Comparison of ENCODE assay signal across 8 mouse cellular contexts in the genomic region with DNA sequence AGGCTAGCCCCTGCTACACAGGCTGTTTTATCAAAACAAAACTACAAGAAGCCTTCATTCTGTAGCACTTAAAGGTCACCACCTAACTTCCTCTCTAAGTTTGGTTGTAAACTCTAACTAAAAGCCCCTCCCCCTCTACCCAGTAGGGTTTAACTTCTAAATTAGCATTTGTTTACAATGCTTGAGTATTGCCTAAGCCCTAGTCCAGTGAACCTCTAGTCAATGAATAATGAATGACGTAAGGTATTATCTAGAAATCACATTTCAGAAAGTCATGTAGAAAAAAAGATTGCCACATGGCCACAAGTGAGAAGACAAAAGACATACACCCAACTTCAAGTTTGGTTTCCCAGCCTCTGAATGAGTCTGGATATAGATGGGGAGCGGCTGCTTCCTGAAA. TPM values are rescaled to one million over a fixed set of nuclear protein-coding genes. Genes with fewer than 3 reads are reported as not detected.
DNase-seq lines count a peak whose midpoint lies in the region; ATAC-seq and TF ChIP-seq lines count a peak whose summit lies in the region.

No protein-coding gene starts in this region.

- H3K27ac ChIP-seq in ES-Bruce4 (ENCODE audit: insufficient read depth, low read length) = peak overlapping the region; percentile 91
- H3K27ac ChIP-seq in forebrain, embryonic 15.5 days (replicated peaks) = no peak overlapping the region
- peak overlapping the region; percentile 65 for H3K27ac ChIP-seq in liver, embryonic 11.5 days (ENCODE audit: low read depth, low read length)
- peak overlapping the region; percentile 21; the same call in 1 of the 2 replicates for H3K27ac ChIP-seq in stomach, embryonic 14.5 days (ENCODE audit: low read length)

- peaks cover 2% of the 10 kb centered on the region for H3K4me1 ChIP-seq in ES-Bruce4 (ENCODE audit: control insufficient read depth, insufficient read depth, low read length)
- peaks cover 17% of the 10 kb centered on the region for H3K4me1 ChIP-seq in forebrain, embryonic 15.5 days
- peaks cover 13% of the 10 kb centered on the region for H3K4me1 ChIP-seq in liver, embryonic 11.5 days (replicated peaks; ENCODE audit: control insufficient read depth, insufficient read depth, low read length)
- peaks cover 8% of the 10 kb centered on the region for H3K4me1 ChIP-seq in stomach, embryonic 14.5 days (ENCODE audit: control insufficient read depth, insufficient read depth, low read length)

- no peak for TF ChIP-seq EP300 in ES-Bruce4 (IDR thresholded peaks at IDR 0.05; ENCODE audit: insufficient read depth, low read depth, low read length)

- TF ChIP-seq CTCF in ES-Bruce4 (IDR thresholded peaks at IDR 0.05; ENCODE audit: low read depth, low read length) = no peak

- no peak for TF ChIP-seq POLR2A in ES-Bruce4 (IDR thresholded peaks at IDR 0.05; ENCODE audit: insufficient read depth, low read length)

- peaks cover 3% of the 10 kb centered on the region; the same call in 1 of the 2 replicates for H3K9me3 ChIP-seq in ES-Bruce4 (replicated peaks; ENCODE audit: control insufficient read depth, insufficient read depth, low read length, poor library complexity, severe bottlenecking)
- no peaks in the 10 kb centered on the region for H3K9me3 ChIP-seq in forebrain, embryonic 15.5 days
- H3K9me3 ChIP-seq in liver, embryonic 11.5 days (ENCODE audit: control insufficient read depth, low read length) = no peaks in the 10 kb centered on the region
- no peaks in the 10 kb centered on the region for H3K9me3 ChIP-seq in stomach, embryonic 14.5 days (ENCODE audit: control insufficient read depth, low read depth, low read length)

- ATAC-seq in forebrain, embryonic 15.5 days (replicated peaks) = no peak
- ATAC-seq in liver, embryonic 11.5 days (replicated peaks; ENCODE audit: low FRiP score) = no peak
- no peak for ATAC-seq in stomach, embryonic 14.5 days (ENCODE audit: insufficient number of reproducible peaks, insufficient read depth, low FRiP score, low read depth)

- H3K9ac ChIP-seq in ES-Bruce4 (ENCODE audit: low read depth, poor library complexity, severe bottlenecking) = peak overlapping the region; percentile 88
- H3K9ac ChIP-seq in forebrain, embryonic 15.5 days (replicated peaks) = no peak overlapping the region
- peak overlapping the region; percentile 85; the same call in 1 of the 2 replicates for H3K9ac ChIP-seq in liver, embryonic 11.5 days (ENCODE audit: low read depth, low read length)
- peak overlapping the region; percentile 75; the same call in 1 of the 2 replicates for H3K9ac ChIP-seq in stomach, embryonic 14.5 days (replicated peaks; ENCODE audit: low read depth, low read length)

- peak overlapping the region; percentile 87 for H3K4me3 ChIP-seq in ES-Bruce4 (ENCODE audit: low read depth, low read length)
- H3K4me3 ChIP-seq in forebrain, embryonic 15.5 days = peak overlapping the region; percentile 57
- H3K4me3 ChIP-seq in liver, embryonic 11.5 days (ENCODE audit: low read depth, low read length) = peak overlapping the region; percentile 83
- H3K4me3 ChIP-seq in stomach, embryonic 14.5 days (ENCODE audit: low read depth, low read length) = peak overlapping the region; percentile 79

- H3K4me2 ChIP-seq in forebrain, embryonic 15.5 days (replicated peaks) = peak overlapping the region; percentile 91
- H3K4me2 ChIP-seq in liver, embryonic 11.5 days = peak overlapping the region; percentile 84
- H3K4me2 ChIP-seq in stomach, embryonic 14.5 days (replicated peaks; ENCODE audit: low read depth, low read length) = peak overlapping the region; percentile 53

- H3K27me3 ChIP-seq in ES-Bruce4 (ENCODE audit: control insufficient read depth, insufficient read depth, low read length, poor library complexity, severe bottlenecking) = no peaks in the 10 kb centered on the region
- H3K27me3 ChIP-seq in forebrain, embryonic 15.5 days = no peaks in the 10 kb centered on the region
- H3K27me3 ChIP-seq in liver, embryonic 11.5 days (replicated peaks; ENCODE audit: control insufficient read depth, insufficient read depth, low read length) = no peaks in the 10 kb centered on the region
- no peaks in the 10 kb centered on the region for H3K27me3 ChIP-seq in stomach, embryonic 14.5 days (ENCODE audit: control insufficient read depth, insufficient read depth, low read length)

- intact Hi-C loops in heart, postnatal 36 days (cut with DNase I) = no loop called here

- peaks cover 13% of the 10 kb centered on the region for H3K36me3 ChIP-seq in ES-Bruce4 (ENCODE audit: control insufficient read depth, insufficient read depth, low read length, poor library complexity, severe bottlenecking)
- peaks cover 2% of the 10 kb centered on the region; the same call in 1 of the 2 replicates for H3K36me3 ChIP-seq in forebrain, embryonic 15.5 days
- H3K36me3 ChIP-seq in liver, embryonic 11.5 days (ENCODE audit: control insufficient read depth, insufficient read depth, low read length) = peaks cover 2% of the 10 kb centered on the region; the same call in 1 of the 2 replicates
- peaks cover 3% of the 10 kb centered on the region; the same call in 1 of the 2 replicates for H3K36me3 ChIP-seq in stomach, embryonic 14.5 days (ENCODE audit: control insufficient read depth, insufficient read depth, low read length)

- peak; percentile 62 for DNase-seq in CD4-positive, CD25-positive, alpha-beta regulatory T cell, adult 2 months (ENCODE audit: low read depth, low spot score)
- DNase-seq in liver, embryonic 11.5 days (ENCODE audit: low spot score) = no peak
- no peak for DNase-seq in spleen, postnatal 4 days (ENCODE audit: low spot score in 2 of 2)
- DNase-seq in adrenal gland, adult 8-10 months = no peak
- no peak for DNase-seq in heart, postnatal 36 days

- 24% methylated on average over 2 of the region's 2 CpGs for WGBS in forebrain, embryonic 15.5 days
- 11% methylated on average over 2 of the region's 2 CpGs for WGBS in liver, embryonic 11.5 days
- WGBS in stomach, embryonic 14.5 days = 26% methylated on average over 2 of the region's 2 CpGs

RNA-seq across cellular contexts. Expression of a gene that starts 17.2 kb away (rescaled TPM):
- 96.6 and 98.5 TPM in 2 replicates for polyA plus RNA-seq in ES-Bruce4 (2011; ENCODE audit: insufficient read depth, insufficient read length, low read depth, missing spikeins)
- polyA plus RNA-seq in forebrain, embryonic 15.5 days (2015; fragmentation: Nextera tagmentation; extraction: Ambion mirVana) = 22.1 and 23.2 TPM in 2 replicates
- polyA plus RNA-seq in liver, embryonic 11.5 days (2014; fragmentation: Nextera tagmentation; extraction: Ambion mirVana) = 49.7 and 51.5 TPM in 2 replicates
- 50.9 and 52.8 TPM in 2 replicates for polyA plus RNA-seq in stomach, embryonic 14.5 days (2014; fragmentation: Nextera tagmentation; extraction: Ambion mirVana)
- total RNA-seq in adrenal gland, adult 8-10 months (2022) = 10 to 100 TPM; 26.6 to 37.7 (median 31.8) TPM
- total RNA-seq in heart, postnatal 36 days (2021) = 10 to 100 TPM; 10.7 to 13.6 TPM

RNA-seq across cellular contexts. Expression of a gene that starts 36.6 kb away (rescaled TPM):
- 31.1 and 36.7 TPM in 2 replicates for polyA plus RNA-seq in ES-Bruce4 (2011; ENCODE audit: insufficient read depth, insufficient read length, low read depth, missing spikeins)
- polyA plus RNA-seq in forebrain, embryonic 15.5 days (2015; fragmentation: Nextera tagmentation; extraction: Ambion mirVana) = 63.2 and 65.3 TPM in 2 replicates
- 40.1 and 46.9 TPM in 2 replicates for polyA plus RNA-seq in liver, embryonic 11.5 days (2014; fragmentation: Nextera tagmentation; extraction: Ambion mirVana)
- 75.3 and 86.5 TPM in 2 replicates for polyA plus RNA-seq in stomach, embryonic 14.5 days (2014; fragmentation: Nextera tagmentation; extraction: Ambion mirVana)
- 10 to 100 TPM; 20.7 to 25.4 (median 22.1) TPM for total RNA-seq in adrenal gland, adult 8-10 months (2022)
- 10 to 100 TPM; 29.0 to 33.2 TPM for total RNA-seq in heart, postnatal 36 days (2021)

RNA-seq across cellular contexts. Expression of a gene that starts 57.9 kb away (rescaled TPM):
- polyA plus RNA-seq in ES-Bruce4 (2011; ENCODE audit: insufficient read depth, insufficient read length, low read depth, missing spikeins) = 571 and 612 TPM in 2 replicates
- polyA plus RNA-seq in forebrain, embryonic 15.5 days (2015; fragmentation: Nextera tagmentation; extraction: Ambion mirVana) = 170 and 179 TPM in 2 replicates
- 178 and 191 TPM in 2 replicates for polyA plus RNA-seq in liver, embryonic 11.5 days (2014; fragmentation: Nextera tagmentation; extraction: Ambion mirVana)
- 163 and 171 TPM in 2 replicates for polyA plus RNA-seq in stomach, embryonic 14.5 days (2014; fragmentation: Nextera tagmentation; extraction: Ambion mirVana)
- 100 to 1,000 TPM; 101 to 144 (median 136) TPM for total RNA-seq in adrenal gland, adult 8-10 months (2022)
- 100 to 1,000 TPM in 1 of 2 experiments, 10 to 100 TPM in 1; 93.4 to 113 TPM for total RNA-seq in heart, postnatal 36 days (2021)
